Mouse (Mus musculus) gastrocnemius, postnatal 10 days (tissue): ENCODE results near the gene Cdc42ep4. TPM values are rescaled to one million over a fixed set of nuclear protein-coding genes. Genes with fewer than 3 reads are reported as not detected.

ENCODE experiments used
- DNase-seq: peaks from one replicate; pipeline ENCODE4 v3.0.0; 2021; ENCODE audit warnings: mixed read lengths
- total RNA-seq, 2 experiments: library from RNA; stranded (reverse); gene quantifications; 2 replicates each; pipeline ENCODE4 v1.2.3; 2021

Gene Cdc42ep4
- total RNA-seq, 2 experiments from 2014 or later = 19.1 to 22.0 TPM

- no peak for DNase-seq
These were observed 1.8 kb downstream of the Cdc42ep4 start for GRCm38 (mm10) chr11:113749749-113750351.

GRCm38 (mm10) chr11:113748797-113749521 lies 2.7 kb downstream of the Cdc42ep4 start:
- DNase-seq = peak; percentile 38

- DNase-seq = no peak
These were observed 3.8 kb downstream of the Cdc42ep4 start for GRCm38 (mm10) chr11:113747725-113748380.

- DNase-seq = no peak
These were observed 4.6 kb downstream of the Cdc42ep4 start for GRCm38 (mm10) chr11:113747056-113747455.

GRCm38 (mm10) chr11:113745961-113746360 lies 5.7 kb downstream of the Cdc42ep4 start:
- DNase-seq = no peak

GRCm38 (mm10) chr11:113742998-113743397 lies 8.7 kb downstream of the Cdc42ep4 start:
- DNase-seq = no peak

- no peak for DNase-seq
These were observed 11.6 kb downstream of the Cdc42ep4 start for GRCm38 (mm10) chr11:113740100-113740499.

GRCm38 (mm10) chr11:113739213-113739612 lies 12.5 kb downstream of the Cdc42ep4 start:
- no peak for DNase-seq

GRCm38 (mm10) chr11:113737912-113738311 lies 13.8 kb downstream of the Cdc42ep4 start:
- no peak for DNase-seq

GRCm38 (mm10) chr11:113737553-113737854 lies 14.2 kb downstream of the Cdc42ep4 start:
- no peak for DNase-seq

GRCm38 (mm10) chr11:113736848-113737552 lies 14.7 kb downstream of the Cdc42ep4 start:
- DNase-seq = no peak

- no peak for DNase-seq
These were observed 16.5 kb downstream of the Cdc42ep4 start for GRCm38 (mm10) chr11:113735151-113735550.

- DNase-seq = no peak
These were observed 17.9 kb downstream of the Cdc42ep4 start for GRCm38 (mm10) chr11:113733631-113734364.

- no peak for DNase-seq
These were observed 19.6 kb downstream of the Cdc42ep4 start for GRCm38 (mm10) chr11:113731945-113732612.

GRCm38 (mm10) chr11:113730879-113731278 lies 20.8 kb downstream of the Cdc42ep4 start:
- no peak for DNase-seq

- no peak for DNase-seq
These were observed 21.8 kb downstream of the Cdc42ep4 start for GRCm38 (mm10) chr11:113729917-113730316.

GRCm38 (mm10) chr11:113729239-113729638 lies 22.4 kb downstream of the Cdc42ep4 start:
- no peak for DNase-seq

- DNase-seq = no peak
These were observed 23.7 kb downstream of the Cdc42ep4 start for GRCm38 (mm10) chr11:113727992-113728391.

- DNase-seq = no peak
These were observed 24.4 kb downstream of the Cdc42ep4 start for GRCm38 (mm10) chr11:113726994-113727888.

- DNase-seq = peak; percentile 44
These were observed 26.2 kb downstream of the Cdc42ep4 start for GRCm38 (mm10) chr11:113725235-113726048.
